Comparison of ENCODE assay signal across 18 mouse cellular contexts in genomic region chr4:134310106-134310505, GRCm38 (mm10). TPM values are rescaled to one million over a fixed set of nuclear protein-coding genes. Genes with fewer than 3 reads are reported as not detected.
"Had no signal": no experiment of that assay in that cellular context is flagged by ENCODE, and none has a peak within 500 bp of the region (broad histone marks: within the 10 kb centered on the region; RNA-seq: fewer than 3 reads in every experiment).

No protein-coding gene starts in this region.

- H3K9me3 ChIP-seq: intestine, embryonic 15.5 days had no signal

- DNase-seq: left cerebral cortex, postnatal 4 days; liver, embryonic 13.5 days; lung, adult 18-20 months; retina, postnatal 1 day; right cerebral cortex, postnatal 4 days; spleen, adult 18-20 months; thymus, adult 18-20 months; thymus, postnatal 14 days had no signal

- H3K27ac ChIP-seq: intestine, embryonic 15.5 days; limb, embryonic 13.5 days; liver, embryonic 13.5 days; midbrain, embryonic 12.5 days; neural tube, embryonic 13.5 days had no signal

- H3K4me3 ChIP-seq: intestine, embryonic 15.5 days; limb, embryonic 13.5 days; liver, embryonic 13.5 days; midbrain, embryonic 12.5 days; neural tube, embryonic 13.5 days had no signal

- ATAC-seq: intestine, embryonic 15.5 days; midbrain, embryonic 16.5 days had no signal

- H3K36me3 ChIP-seq: intestine, embryonic 15.5 days; limb, embryonic 13.5 days; liver, embryonic 13.5 days; midbrain, embryonic 12.5 days; neural tube, embryonic 13.5 days had no signal

- H3K9ac ChIP-seq: intestine, embryonic 15.5 days; limb, embryonic 13.5 days; liver, embryonic 13.5 days; midbrain, embryonic 12.5 days; neural tube, embryonic 13.5 days had no signal

- H3K4me2 ChIP-seq: intestine, embryonic 15.5 days; limb, embryonic 13.5 days; liver, embryonic 13.5 days; midbrain, embryonic 12.5 days; neural tube, embryonic 13.5 days had no signal

- H3K27me3 ChIP-seq: intestine, embryonic 15.5 days; limb, embryonic 13.5 days; liver, embryonic 13.5 days; midbrain, embryonic 12.5 days; neural tube, embryonic 13.5 days had no signal

RNA-seq across cellular contexts. Expression of gene Trim63, which starts 4.8 kb away (rescaled TPM):
- total RNA-seq: layer of hippocampus, adult 8-10 months; megakaryocyte-erythroid progenitor cell, adult 5-6 weeks had no signal
- polyA plus RNA-seq: stomach, embryonic 14.5 days had no signal

RNA-seq across cellular contexts. Expression of gene Slc30a2, which starts 32.9 kb away (rescaled TPM):
- total RNA-seq: layer of hippocampus, postnatal 14 days; left cerebral cortex, postnatal 10 days; left cerebral cortex, postnatal 4 days; megakaryocyte-erythroid progenitor cell, adult 5-6 weeks had no signal
- polyA plus RNA-seq: liver, embryonic 13.5 days; stomach, embryonic 14.5 days had no signal
